Mouse (Mus musculus): ENCODE data around the gene Eif4a1. TPM values are rescaled to one million over a fixed set of nuclear protein-coding genes. Genes with fewer than 3 reads are reported as not detected.

Eif4a1 gene
- total RNA-seq, 1 experiment: 1,948 TPM

DNA sequence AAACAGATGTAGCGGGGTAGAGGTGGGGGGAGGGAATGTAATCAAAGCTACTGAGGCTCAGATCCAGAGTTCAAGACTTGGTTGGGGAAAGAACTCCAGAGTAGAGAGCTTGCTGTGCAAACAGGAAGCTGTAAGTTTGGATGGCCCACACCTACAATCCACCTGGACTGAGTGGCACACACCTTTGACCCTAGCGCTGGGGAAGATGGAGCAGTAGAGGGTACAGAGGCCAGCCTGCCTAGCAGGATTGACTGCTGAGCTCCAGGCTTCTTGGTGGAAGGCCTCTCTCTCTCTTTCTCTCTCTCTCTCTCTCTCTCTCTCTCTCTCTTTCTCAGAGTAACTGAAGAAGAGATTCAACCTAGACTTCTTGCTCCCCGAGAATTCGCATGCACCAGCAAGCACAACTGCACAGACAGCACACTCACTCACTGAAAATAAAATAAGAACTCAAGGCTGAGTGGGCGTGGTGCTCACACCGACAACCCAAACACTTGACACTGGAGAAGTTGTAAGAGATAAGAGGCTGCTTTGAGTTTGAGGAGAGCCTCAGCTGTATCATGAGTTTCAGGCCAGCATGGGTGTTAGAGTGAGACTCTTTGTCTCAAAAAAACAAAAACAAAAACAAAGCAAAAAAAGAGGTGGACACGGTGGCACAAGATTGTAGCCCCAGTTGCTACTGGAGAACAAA, 51.7 kb downstream of the Eif4a1 start:
- DNase-seq (ENCODE audit: low read depth, low spot score): no peak
- Histone ChIP-seq H3K36me3 (ENCODE audit: control insufficient read depth, insufficient read depth, low read length, poor library complexity, severe bottlenecking) (no peaks in the 10 kb centered on the region), H3K27ac (ENCODE audit: insufficient read depth, low read depth, low read length, poor library complexity, severe bottlenecking) (no peak overlapping the region), H3K9me3 (ENCODE audit: control insufficient read depth, insufficient read depth, low read depth, low read length) (no peaks in the 10 kb centered on the region), H3K9ac (ENCODE audit: insufficient read depth, low read depth, low read length, poor library complexity, severe bottlenecking) (no peak overlapping the region), H3K4me1 (ENCODE audit: control insufficient read depth in 2 of 2, insufficient read depth in 2 of 2, low read length in 2 of 2, poor library complexity in 1 of 2) (peaks cover 2 to 9% of the 10 kb centered on the region in 2 experiments; a peak in 2 of 4 replicates), H3K4me3 (ENCODE audit: insufficient read depth in 1 of 2, low read depth in 1 of 2, low read length in 2 of 2, poor library complexity in 1 of 2, severe bottlenecking in 1 of 2) (no peak overlapping the region)
- TF ChIP-seq ZC3H11A (IDR thresholded peaks at IDR 0.05; ENCODE audit: borderline replicate concordance, low read depth, low read length): no peak
- TF ChIP-seq HCFC1 (IDR thresholded peaks at IDR 0.05; ENCODE audit: borderline replicate concordance, insufficient read depth, low read length): no peak
- TF ChIP-seq MAFK (IDR thresholded peaks at IDR 0.05; ENCODE audit: insufficient read depth, low read depth, low read length): no peak
- no peak for TF ChIP-seq ZNF384 (IDR thresholded peaks at IDR 0.05; ENCODE audit: low read depth, low read length)
- no peak for TF ChIP-seq CHD2 (IDR thresholded peaks at IDR 0.05; ENCODE audit: low read depth, low read length)
- in situ Hi-C loops (cut with MboI; ENCODE audit: low sequenced_read_pairs in 2 of 2, unreplicated experiment in 2 of 2): no loop called here

DNA sequence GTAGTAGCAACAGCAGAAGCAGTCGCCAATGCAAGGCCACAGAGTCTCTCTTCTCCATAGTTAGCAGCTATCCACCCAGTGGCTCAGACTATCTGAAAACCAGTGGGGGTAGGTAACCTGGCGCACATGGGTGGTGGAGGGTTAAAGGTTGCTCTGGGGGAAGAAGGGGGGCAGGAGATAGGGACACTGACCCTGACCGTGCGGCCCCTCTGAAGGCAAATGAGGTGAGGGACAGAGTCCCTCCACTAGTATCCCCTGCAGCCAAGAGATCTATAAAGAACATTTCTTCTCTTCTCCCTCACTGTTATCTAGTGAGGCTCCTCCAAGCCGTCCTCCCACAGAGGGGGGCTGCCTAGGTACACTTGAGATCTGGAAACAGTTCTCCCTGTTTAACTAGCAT, 54.4 kb downstream of the Eif4a1 start, which contains the start of gene Shbg:
Shbg (minus strand) TSS at position 101 of the 400 bp plus-strand sequence.
- Histone ChIP-seq H3K4me3 (ENCODE audit: insufficient read depth in 1 of 2, low read depth in 1 of 2, low read length in 2 of 2, poor library complexity in 1 of 2, severe bottlenecking in 1 of 2) (no peak within 1 kb of the TSS), H3K9ac (ENCODE audit: insufficient read depth, low read depth, low read length, poor library complexity, severe bottlenecking) (no peak within 1 kb of the TSS), H3K36me3 (ENCODE audit: control insufficient read depth, insufficient read depth, low read length, poor library complexity, severe bottlenecking) (no peaks in the 10 kb centered on the region), H3K9me3 (ENCODE audit: control insufficient read depth, insufficient read depth, low read depth, low read length) (no peaks in the 10 kb centered on the region), H3K4me1 (ENCODE audit: control insufficient read depth in 2 of 2, insufficient read depth in 2 of 2, low read length in 2 of 2, poor library complexity in 1 of 2) (peaks cover 0 to 9% of the 10 kb centered on the region in 2 experiments; a peak in 2 of 4 replicates), H3K27ac (ENCODE audit: insufficient read depth, low read depth, low read length, poor library complexity, severe bottlenecking) (no peak within 1 kb of the TSS)
- in situ Hi-C loops (cut with MboI; ENCODE audit: low sequenced_read_pairs in 2 of 2, unreplicated experiment in 2 of 2): no loop called here
- TF ChIP-seq MAFK (IDR thresholded peaks at IDR 0.05; ENCODE audit: insufficient read depth, low read depth, low read length) (no peak), CHD2 (IDR thresholded peaks at IDR 0.05; ENCODE audit: low read depth, low read length) (no peak)
- no peak for DNase-seq (ENCODE audit: low read depth, low spot score)

Other genes with a start within 250 kb of the Eif4a1 start
- gene Dnah2, start 123.3 kb downstream of the Eif4a1 start, total RNA-seq (2012; rRNA removed): 0.98 and 2.5 TPM in 2 replicates
- gene Efnb3, start 112.2 kb downstream of the Eif4a1 start, total RNA-seq (2012; rRNA removed): 3.1 and 3.2 TPM in 2 replicates
- gene Wrap53, start 92.2 kb downstream of the Eif4a1 start, total RNA-seq (2012; rRNA removed): 30.7 and 33.0 TPM in 2 replicates
- 98.0 and 105 TPM in 2 replicates for gene Trp53, start 92.1 kb downstream of the Eif4a1 start, total RNA-seq (2012; rRNA removed)
- gene Atp1b2, start 66.5 kb downstream of the Eif4a1 start, total RNA-seq (2012; rRNA removed): 12.1 and 13.1 TPM in 2 replicates
- not detected in 2 replicates for gene Shbg, start 54.5 kb downstream of the Eif4a1 start, total RNA-seq (2012; rRNA removed)
- 3.2 and 3.6 TPM in 2 replicates for gene Sat2, start 50.4 kb downstream of the Eif4a1 start, total RNA-seq (2012; rRNA removed)
- 153 and 161 TPM in 2 replicates for gene Fxr2, start 39.4 kb downstream of the Eif4a1 start, total RNA-seq (2012; rRNA removed)
- 6.6 and 8.2 TPM in 2 replicates for gene Sox15, start 17.1 kb downstream of the Eif4a1 start, total RNA-seq (2012; rRNA removed)
- 258 and 349 TPM in 2 replicates for gene Mpdu1, start 9.8 kb downstream of the Eif4a1 start, total RNA-seq (2012; rRNA removed)
- 23.4 and 32.7 TPM in 2 replicates for gene Cd68, start 6.3 kb downstream of the Eif4a1 start, total RNA-seq (2012; rRNA removed)
- 265 and 282 TPM in 2 replicates for gene Senp3, start 9.7 kb upstream of the Eif4a1 start, total RNA-seq (2012; rRNA removed)
- gene Tnfsf13, start 13.4 kb upstream of the Eif4a1 start, total RNA-seq (2012; rRNA removed): 8.6 and 11.7 TPM in 2 replicates
- 8.7 and 16.1 TPM in 2 replicates for gene Tnfsf12, start 23.4 kb upstream of the Eif4a1 start, total RNA-seq (2012; rRNA removed)
- 13.7 and 19.9 TPM in 2 replicates for gene Tnfsfm13, start 23.7 kb upstream of the Eif4a1 start, total RNA-seq (2012; rRNA removed)
- 71.9 and 74.2 TPM in 2 replicates for gene Polr2a, start 86.2 kb upstream of the Eif4a1 start, total RNA-seq (2012; rRNA removed)
- 0.22 and 0.48 TPM in 2 replicates for gene Slc35g3, start 89.5 kb upstream of the Eif4a1 start, total RNA-seq (2012; rRNA removed)
- gene Zbtb4, start 93.5 kb upstream of the Eif4a1 start, total RNA-seq (2012; rRNA removed): 1.6 and 3.0 TPM in 2 replicates
- gene Chrnb1, start 123.5 kb upstream of the Eif4a1 start, total RNA-seq (2012; rRNA removed): 3.8 and 5.7 TPM in 2 replicates
- 0.31 and 0.42 TPM in 2 replicates for gene Fgf11, start 129.4 kb upstream of the Eif4a1 start, total RNA-seq (2012; rRNA removed)
- gene Tmem102, start 133.2 kb upstream of the Eif4a1 start, total RNA-seq (2012; rRNA removed): 1.3 and 1.8 TPM in 2 replicates
- gene Gm39566, start 142.9 kb upstream of the Eif4a1 start, total RNA-seq (2012; rRNA removed): not detected in 2 replicates
- gene Spem2, start 146.0 kb upstream of the Eif4a1 start, total RNA-seq (2012; rRNA removed): not detected in 2 replicates
- gene Spem1, start 149.8 kb upstream of the Eif4a1 start, total RNA-seq (2012; rRNA removed): 0.27 TPM in 1 of 2 replicates, not detected in the other
- 8.9 and 9.5 TPM in 2 replicates for gene Nlgn2, start 165.4 kb upstream of the Eif4a1 start, total RNA-seq (2012; rRNA removed)
- 88.9 and 90.7 TPM in 2 replicates for gene Tmem256, start 166.1 kb upstream of the Eif4a1 start, total RNA-seq (2012; rRNA removed)
- 7.0 and 7.2 TPM in 2 replicates for gene Plscr3, start 174.0 kb upstream of the Eif4a1 start, total RNA-seq (2012; rRNA removed)
- gene Tnk1, start 186.3 kb upstream of the Eif4a1 start, total RNA-seq (2012; rRNA removed): 3.4 and 8.1 TPM in 2 replicates
- not detected in 2 replicates for gene Tmem95, start 205.6 kb upstream of the Eif4a1 start, total RNA-seq (2012; rRNA removed)
- gene Kctd11, start 209.0 kb upstream of the Eif4a1 start, total RNA-seq (2012; rRNA removed): 3.1 and 5.4 TPM in 2 replicates
- gene Acap1, start 223.1 kb upstream of the Eif4a1 start, total RNA-seq (2012; rRNA removed): 9.6 and 14.7 TPM in 2 replicates
- 3.3 and 5.7 TPM in 2 replicates for gene 2810408A11Rik, start 228.6 kb upstream of the Eif4a1 start, total RNA-seq (2012; rRNA removed)
- gene Neurl4, start 228.6 kb upstream of the Eif4a1 start, total RNA-seq (2012; rRNA removed): 66.3 and 98.2 TPM in 2 replicates
- 14.3 and 15.5 TPM in 2 replicates for gene Gps2, start 241.5 kb upstream of the Eif4a1 start, total RNA-seq (2012; rRNA removed)
- 754 and 926 TPM in 2 replicates for gene Eif5a, start 249.5 kb upstream of the Eif4a1 start, total RNA-seq (2012; rRNA removed)

Data from ES-E14 (cell line).